Mouse (Mus musculus) spleen, adult 18-20 months (tissue): ENCODE data around the gene Fthl17d.
"Not testable (repeated sequence)": the region's sequence is repeated elsewhere in the genome, so short reads cannot be mapped to it uniquely, and the experiment has no call there.

ENCODE experiments used
- DNase-seq, 2 experiments: peaks; one replicate each; pipeline ENCODE4 v3.0.0; 2022; ENCODE audit warnings: mixed read lengths in 2 of 2

The Fthl17d gene

GRCm38 (mm10) chrX:8986655-8987054 is at the start of gene Fthl17d:
Gene Fthl17d (minus strand): TSS chrX:8986755.
- DNase-seq: not testable (repeated sequence)

- DNase-seq: not testable (repeated sequence)
Measured at GRCm38 (mm10) chrX:9033193-9033592, 46.6 kb upstream of the Fthl17d start, which contains the start of gene Fthl17e. Gene Fthl17e (plus strand): TSS chrX:9033493.

GRCm38 (mm10) chrX:9019481-9019880 is 32.9 kb upstream of the Fthl17d start:
- no peak for DNase-seq

- DNase-seq: no peak
Measured at GRCm38 (mm10) chrX:9016079-9016478, 29.5 kb upstream of the Fthl17d start.

- DNase-seq: not testable (repeated sequence)
Measured at GRCm38 (mm10) chrX:8976459-8976858, 10.1 kb downstream of the Fthl17d start, which contains the start of gene Fthl17c. Gene Fthl17c (minus strand): TSS chrX:8976559.

- DNase-seq: not testable (repeated sequence)
Measured at GRCm38 (mm10) chrX:8964618-8965017, 21.9 kb downstream of the Fthl17d start.

- DNase-seq: not testable (repeated sequence)
Measured at GRCm38 (mm10) chrX:8962875-8963274, 23.7 kb downstream of the Fthl17d start, which contains the start of gene Fthl17b. Gene Fthl17b (minus strand): TSS chrX:8962975.

- peak; percentile 36 to 60 for DNase-seq
Measured at GRCm38 (mm10) chrX:8948130-8948805, 38.3 kb downstream of the Fthl17d start.

GRCm38 (mm10) chrX:8944041-8944440 is 42.5 kb downstream of the Fthl17d start:
- no peak for DNase-seq
